Mouse (Mus musculus) spleen, postnatal 36 days (tissue): ENCODE data around the gene Jag2.

ENCODE experiments used
- DNase-seq, 2 experiments: peaks; one replicate each; pipeline ENCODE4 v3.0.0; 2022; ENCODE audit warnings: low spot score in 2 of 2, mixed read lengths in 1 of 2

Jag2 gene

DNA sequence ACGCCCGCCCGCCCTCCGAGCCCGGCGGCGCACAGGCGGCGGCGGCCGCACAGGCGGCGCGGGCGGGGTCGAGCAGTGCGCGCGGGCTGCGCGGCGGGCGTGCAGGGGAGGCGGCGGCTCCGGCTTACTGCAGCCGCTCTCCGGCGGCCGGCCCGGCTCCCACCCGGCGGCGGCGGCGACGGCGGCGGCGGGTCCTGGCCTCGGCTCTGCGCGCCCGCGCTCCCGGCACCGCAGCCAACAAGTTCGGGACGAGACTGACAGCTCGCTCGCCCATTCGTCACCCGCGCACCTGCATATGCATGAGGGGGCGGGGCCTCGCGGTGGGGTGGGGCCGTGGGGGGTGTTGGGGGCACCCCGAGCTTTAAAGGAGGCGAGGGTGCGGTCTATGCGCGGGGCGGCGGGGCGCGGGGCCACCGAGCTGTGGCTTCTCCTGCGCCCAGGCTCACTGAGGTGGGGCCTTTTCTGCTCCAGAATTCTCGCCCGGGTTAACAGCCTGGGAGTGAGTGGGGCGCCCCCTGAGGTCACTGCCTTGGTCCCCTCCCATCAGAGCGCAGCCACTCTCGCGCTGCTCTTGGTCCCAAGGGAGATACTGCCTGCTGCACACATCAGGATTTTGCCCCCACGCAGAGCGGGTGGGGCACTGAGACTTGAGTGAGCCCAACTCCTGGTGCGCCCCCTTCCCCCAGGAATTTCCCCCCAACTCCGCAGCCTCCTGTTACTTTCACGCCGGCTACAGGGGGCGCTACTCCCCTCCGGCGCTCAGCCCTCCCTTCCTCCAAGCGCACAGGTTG, at the start of gene Jag2:
TSS of gene Jag2 (minus strand) at position 215 of the 791 bp plus-strand sequence.
- DNase-seq: peak in 1 of 2 experiments; percentile 32

DNA sequence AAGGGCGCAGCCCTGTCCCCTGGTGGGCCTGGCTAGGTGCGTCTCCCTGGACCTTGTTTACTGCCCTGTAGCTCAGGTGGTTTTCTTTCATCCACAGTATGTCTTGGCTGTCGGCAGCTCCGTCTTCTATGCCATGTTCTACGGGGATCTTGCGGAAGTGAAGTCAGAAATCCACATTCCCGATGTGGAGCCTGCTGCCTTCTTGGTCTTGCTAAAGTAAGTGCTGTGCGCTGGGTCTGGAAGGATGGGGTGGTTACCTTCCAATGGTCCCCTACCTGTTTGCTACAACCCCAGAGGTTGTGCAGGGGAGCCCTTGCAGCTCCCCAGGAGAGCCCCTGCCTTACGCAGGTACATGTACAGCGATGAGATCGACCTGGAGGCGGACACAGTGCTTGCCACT, 47.6 kb upstream of the Jag2 start:
- no peak for DNase-seq

DNA sequence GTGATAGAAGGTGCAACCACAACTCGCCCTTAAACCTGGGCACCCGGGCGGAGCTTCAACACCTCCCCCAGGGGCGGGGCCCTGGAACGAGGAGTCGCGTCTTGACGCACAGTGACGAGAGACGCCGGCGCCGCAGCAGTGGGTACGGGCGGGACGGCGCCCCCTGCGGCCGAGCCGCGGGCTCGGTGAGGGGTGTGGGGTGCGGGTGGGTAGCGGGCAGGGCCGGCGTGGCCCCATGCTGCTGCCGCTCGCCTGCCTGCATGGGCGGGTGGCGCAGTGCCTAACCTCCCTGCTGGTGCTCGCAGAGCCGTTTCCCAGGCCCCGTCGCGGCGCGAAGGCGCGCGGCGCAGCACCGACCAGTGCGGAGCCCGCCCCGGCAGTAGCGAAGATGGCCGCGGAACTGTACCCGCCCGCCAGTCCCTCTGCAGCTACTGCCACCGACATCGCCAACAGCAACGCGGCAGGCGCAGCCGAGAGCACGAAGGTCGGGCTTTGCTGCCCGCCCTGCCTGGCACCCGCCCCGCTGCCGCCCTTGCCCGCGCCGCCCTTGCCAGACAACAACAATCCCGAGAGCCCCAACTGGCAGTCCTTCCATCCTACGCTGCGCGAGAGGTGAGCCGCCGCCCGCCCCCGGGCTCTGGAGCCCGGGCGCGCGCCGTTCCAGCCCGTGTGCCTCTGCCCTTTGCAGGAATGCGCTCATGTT, 46.9 kb upstream of the Jag2 start, which contains the start of gene Btbd6:
TSS of gene Btbd6 (plus strand) at position 112 of the 703 bp plus-strand sequence.
- DNase-seq: peak; percentile 90 to 92

DNA sequence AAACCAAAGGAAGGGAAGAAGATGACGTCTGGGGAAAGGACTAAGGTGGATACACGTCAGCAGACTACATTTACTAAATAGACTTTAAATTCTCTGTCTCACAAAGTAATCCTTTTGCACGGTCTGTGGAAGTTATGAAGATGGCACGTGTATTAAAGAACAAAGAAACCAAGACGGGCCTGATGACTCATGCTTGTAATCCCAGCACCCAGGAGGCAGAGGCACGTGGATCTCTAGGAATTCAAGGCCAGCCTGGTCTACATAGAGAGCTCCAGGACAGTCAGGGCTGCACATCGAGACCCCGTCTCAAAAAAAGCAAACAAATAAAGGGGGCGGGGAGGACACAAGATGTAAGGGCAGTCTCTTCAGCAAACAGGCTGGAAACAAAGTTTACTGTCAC, 45.2 kb upstream of the Jag2 start:
- no peak for DNase-seq

DNA sequence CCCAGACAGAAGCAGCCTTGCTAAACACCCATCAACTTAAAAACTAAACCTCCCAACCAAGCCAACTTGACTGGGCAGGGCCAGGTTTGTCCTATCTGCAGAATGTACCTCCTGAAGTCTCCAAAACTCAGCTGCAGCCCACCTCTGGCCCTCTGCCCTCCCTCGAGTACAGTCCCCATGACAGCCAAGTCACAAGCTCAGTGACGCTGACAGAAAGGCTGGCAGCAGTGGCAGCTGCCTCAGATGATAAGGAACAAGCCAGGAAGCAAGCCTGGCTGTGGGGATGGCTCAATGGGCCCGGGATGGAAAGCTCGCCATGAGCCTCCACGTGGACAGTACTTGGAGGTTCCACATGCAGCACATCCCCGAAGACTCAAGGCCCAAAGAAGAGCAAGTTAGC, 40.0 kb upstream of the Jag2 start:
- no peak for DNase-seq

DNA sequence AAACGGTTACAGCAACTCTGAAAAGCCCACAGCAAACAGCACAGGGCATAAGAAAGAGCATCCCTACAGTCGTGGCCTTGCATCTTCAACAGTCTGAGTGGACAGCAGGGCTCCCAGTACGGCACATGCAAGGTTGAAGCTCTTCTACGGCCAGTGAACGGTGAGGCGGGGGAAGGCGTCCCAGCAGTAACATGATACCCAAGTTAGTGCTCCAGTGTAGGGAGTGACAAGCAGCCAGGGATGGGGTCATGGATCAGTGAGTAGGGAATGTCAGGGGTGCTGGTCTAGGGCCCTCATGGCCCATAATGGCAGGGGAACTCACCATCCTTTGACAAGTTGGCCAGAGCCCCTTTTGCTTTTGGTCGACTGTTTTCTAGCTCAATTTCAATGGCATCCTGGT, 39.4 kb upstream of the Jag2 start:
- DNase-seq: no peak

DNA sequence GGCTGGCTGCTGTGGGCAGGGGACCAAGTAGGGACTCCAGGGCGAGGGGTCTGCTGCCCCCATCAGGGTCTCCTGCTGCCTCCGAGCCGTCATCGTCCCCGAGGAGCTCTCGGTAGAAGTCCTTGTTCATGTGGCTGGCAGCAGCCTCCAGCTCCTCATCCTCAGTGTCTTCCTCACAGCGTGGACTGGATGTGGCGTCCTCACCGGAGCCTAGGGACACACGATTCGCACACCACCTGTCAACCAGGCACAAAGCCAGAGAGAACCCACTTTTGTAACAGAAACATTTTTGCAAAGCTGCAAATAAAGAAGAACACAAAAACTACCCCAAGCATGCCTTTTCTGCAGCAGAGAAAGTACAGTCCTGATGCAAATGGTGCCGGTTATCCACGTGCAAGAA, 36.2 kb upstream of the Jag2 start:
- no peak for DNase-seq

DNA sequence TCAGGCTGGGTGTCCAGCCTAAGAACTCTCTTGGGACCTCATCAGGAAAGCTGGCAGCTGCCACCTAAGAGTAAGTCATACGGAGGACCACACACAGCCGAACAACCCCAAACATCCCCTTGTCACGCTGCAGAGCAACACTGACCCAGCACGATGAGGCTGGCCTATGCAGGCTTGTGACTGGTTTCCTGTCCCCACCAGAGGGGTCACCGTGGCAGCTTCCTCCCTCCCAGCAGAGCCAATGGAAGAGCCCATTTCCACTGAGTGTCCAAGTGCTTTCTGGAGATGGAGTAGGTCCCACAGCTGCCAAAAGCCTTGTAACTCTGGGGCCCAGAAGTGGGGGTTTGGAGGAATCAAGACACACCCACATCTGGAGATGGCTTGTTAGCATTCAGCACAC, 32.3 kb upstream of the Jag2 start:
- no peak for DNase-seq

DNA sequence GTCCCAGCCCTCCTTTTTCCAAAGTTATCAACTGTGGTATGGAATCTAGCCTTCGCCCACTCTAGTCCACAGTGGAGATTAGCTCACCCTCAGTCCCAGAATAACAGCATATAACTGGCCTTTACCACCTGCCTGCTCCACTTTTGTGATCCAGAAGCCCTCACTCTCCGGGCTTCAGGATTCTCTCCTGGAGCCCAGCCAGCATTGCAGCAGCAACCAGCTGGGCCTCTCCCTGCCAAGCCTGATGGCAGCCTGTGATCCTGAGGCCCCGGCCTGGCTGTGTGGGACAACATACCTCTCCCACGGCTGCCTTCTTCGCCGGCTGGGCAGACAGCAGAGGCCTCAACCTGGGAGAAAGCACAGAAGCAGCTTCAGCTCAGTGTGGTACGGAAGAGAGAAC, 31.9 kb upstream of the Jag2 start:
- DNase-seq: no peak

DNA sequence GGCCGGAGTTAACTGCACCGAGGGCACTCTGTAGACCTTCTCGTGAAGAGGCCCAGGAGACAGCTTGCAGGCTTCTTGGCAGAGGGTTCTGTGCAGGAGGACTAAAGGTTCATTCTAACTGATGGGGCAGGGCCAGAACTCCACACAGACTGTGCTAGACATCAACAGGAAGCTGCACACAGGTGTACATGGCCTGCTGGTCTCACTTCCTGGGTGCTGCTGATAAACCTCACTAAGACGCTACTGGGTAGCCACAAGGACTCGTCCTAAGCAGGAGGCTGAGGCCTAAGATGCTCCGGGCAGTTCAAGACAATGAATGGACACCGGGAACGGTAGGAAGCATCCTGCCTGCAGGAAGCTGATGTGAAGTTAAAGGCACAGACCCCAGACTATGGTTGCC, 29.8 kb upstream of the Jag2 start:
- peak; percentile 32 to 35 for DNase-seq

DNA sequence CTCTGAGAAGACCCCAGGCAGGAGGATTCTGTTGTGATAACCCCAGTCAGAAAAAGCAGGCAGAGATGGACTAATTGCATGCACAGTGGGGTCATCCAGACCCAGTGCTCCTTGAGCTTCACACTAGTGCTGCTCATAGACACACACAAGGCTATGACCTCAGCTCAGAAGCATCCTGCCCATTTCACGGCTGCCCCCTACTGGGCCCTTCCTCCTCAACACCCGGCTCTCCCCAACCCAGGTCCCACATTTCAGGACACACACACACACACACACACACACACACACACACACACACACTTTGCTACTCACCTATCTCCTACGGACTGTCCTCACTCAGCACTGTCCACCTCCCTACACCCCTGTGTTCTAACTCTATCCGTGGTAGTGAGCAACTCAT, 28.7 kb upstream of the Jag2 start:
- peak in 1 of 2 experiments; percentile 31 for DNase-seq

DNA sequence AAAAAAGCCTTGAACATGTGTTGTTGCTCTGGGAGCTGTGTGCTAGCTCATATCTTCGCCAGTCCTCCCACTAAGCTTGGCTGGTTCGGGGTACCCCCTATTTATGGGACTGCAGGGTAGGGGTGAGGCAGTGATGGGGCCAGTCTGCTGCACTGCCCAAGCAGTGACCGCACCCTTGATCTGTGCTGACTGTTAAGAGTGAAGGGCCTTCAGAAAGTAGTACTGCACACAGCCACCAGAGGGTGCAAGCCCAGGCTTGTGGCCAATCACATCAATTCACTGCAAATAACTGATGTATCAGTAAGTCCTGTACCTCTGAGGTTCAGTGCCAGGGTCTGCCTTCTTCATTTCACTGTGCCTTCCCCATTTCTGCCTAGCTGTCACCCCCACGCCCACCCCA, 26.2 kb upstream of the Jag2 start:
- peak; percentile 52 to 63 for DNase-seq

DNA sequence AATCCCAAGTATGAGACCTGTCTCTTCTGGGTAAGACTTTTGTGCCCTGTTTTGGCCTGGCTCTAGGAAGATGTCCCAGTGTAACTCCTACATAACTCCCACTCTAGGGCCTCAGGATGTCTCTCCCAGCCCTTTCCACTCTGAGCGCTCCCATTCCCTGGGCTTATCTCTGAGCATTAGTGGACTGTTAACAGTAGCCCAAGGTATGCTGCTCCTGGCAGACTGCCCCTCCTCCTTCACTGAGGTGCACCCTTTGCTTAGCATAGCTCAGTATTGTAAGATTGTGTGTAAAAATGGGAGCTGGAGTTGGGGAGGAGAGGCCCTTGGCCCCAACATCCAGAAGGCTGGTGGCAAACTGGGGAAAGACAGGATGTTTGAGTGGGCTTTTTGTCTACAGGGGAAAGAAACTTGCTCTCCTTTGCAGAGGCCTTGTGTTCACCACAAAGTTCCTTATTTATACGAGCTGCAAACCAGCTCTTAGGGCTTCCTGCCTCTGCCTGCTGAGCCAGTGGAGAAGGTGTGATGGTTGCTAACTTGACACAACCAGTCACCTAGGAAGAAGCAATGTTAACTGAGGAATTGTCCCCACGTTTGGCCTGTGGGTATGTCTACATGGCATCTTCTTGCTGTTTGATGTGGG, 23.5 kb upstream of the Jag2 start:
- DNase-seq: no peak

DNA sequence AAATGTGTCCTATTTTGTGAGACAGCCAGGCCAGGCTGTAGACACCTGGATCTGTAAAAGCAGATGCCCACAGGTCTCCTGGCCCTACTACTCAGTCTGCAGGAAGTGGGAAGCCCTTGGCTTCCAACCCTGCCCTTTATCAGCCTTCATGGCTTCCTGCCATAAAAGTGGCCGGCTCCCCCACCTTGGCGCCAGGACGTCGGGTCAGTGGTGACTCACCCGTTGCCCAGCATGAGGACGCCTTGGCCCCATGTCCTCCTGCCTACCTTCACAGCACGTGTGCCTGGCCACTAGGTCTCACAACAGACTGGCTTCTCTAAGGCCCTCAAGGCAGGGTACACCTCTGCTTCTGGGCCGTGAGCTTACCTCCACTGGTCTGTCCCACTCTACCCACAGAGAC, 22.9 kb upstream of the Jag2 start:
- no peak for DNase-seq

DNA sequence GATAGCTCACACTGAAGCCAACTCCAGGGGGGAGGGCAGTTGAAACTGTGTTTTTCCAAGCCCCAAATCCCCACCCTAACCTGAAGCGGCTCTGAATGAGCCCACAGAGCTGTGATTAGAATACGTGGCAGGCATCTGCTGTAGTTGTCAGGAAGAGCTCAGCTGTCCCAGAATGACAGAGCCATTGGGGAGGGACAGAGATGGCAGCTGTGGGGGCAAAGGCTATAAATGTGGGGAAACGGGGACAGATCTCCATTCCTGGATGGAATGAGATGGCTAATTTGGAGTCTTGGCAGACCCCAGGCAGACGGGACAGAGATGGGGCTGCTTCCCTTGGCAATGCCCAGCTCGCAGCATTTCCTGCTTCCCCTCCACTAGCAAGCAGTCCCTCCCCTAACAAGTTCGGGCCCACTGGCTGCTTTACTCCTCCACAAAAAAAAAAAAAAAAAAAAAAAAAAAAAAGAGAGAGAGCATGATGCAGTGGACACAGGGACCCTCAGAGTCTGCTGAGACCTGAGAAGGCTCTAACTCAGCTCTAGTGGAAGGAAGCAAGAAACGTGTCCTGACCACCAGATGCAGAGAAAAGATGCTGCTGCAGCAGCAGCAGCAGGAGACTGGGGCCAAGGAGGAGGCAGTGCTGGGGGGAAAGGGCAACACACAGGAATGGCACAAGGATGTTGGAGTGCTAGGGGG, 21.7 kb upstream of the Jag2 start:
- no peak for DNase-seq

DNA sequence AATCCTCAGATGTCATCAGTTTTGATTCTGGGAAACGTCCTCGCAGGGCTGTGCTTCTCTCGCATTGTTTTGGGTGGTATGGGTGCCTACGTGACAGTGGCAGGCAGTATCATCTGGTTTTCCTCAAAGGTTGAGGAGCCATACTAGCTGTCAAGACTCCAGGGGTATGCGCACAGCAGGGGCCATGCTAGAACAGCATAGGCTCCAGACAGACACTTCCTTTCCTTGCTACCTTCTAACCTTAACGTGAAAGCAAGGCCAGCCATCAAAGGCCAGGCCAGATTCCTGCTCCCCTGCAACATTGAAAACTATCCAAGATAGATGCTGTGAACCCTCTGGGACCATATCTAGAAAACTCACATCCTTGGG, 21.2 kb upstream of the Jag2 start:
- DNase-seq: no peak

DNA sequence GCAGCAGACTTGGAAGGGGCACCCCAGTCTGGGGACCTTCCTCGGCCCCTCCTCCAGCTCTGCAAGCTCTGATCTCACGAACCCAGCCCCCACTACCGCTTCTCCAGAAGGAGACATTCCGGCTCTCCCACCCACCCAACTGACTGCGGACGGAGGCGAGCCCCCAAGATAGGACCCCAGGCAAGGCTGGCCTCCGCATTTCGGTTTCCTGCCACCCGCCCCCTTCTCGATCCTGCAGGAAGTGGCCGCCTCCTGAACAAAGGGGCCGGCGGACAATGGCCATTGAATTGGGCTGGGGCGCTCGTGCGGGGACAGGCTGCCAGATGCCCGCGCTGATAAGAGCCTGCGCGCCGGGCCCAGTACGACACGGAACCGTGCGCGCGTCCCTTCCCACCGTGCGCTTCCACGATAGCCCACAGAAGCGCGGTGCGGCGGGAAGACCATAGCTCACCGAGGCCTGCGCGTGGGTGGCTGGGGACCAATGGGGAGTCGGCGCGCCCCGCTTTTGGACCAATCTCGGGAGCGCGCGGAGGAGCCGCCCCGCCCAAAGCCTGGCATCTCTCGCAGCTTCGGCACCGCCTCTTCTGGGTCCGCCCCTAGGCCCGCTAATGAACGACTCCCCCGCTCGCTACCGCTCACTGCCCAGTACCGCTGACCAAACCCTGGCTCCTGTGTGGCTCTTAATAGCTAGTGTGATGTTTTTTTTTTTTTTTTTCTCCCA, 20.6 kb upstream of the Jag2 start:
- DNase-seq: peak; percentile 72

DNA sequence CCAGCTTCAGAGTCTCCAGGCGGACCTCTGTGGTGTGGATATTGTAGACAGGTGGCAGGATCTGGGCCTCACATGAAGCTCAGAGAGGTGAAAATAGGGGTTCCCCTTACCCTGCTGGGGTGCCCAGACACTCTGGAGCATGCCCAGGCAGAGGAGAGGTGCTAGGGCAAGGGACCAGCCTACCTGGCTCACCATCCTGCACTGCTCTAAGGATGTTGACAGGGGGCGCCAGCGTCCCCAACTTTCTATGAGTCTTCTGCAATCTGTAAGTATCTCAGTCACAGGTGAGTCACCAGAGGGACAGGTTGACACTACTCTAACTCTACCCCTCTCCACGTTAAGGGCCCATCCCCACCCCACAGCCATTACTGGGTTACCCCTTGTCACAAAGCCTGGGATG, 17.7 kb upstream of the Jag2 start:
- DNase-seq: no peak

DNA sequence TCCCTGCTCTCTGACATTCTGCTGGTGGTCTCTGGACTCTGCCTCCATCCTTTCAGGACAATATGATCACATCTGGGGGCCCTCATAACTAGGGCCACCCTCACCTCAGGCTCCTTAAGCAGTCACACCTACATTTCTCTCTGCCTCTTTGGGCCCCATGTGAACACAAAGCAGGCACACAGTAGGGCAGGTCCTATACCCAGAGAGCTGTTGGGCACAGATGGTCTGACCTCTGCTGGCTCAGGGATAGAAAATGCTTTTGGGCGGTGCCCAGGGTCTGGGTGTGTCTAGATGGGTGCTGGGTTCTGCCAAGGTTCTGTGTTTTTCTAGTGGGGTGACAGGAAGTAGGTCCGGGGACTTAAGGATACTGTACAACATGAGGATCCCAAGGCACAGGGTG, 14.1 kb upstream of the Jag2 start:
- DNase-seq: no peak

DNA sequence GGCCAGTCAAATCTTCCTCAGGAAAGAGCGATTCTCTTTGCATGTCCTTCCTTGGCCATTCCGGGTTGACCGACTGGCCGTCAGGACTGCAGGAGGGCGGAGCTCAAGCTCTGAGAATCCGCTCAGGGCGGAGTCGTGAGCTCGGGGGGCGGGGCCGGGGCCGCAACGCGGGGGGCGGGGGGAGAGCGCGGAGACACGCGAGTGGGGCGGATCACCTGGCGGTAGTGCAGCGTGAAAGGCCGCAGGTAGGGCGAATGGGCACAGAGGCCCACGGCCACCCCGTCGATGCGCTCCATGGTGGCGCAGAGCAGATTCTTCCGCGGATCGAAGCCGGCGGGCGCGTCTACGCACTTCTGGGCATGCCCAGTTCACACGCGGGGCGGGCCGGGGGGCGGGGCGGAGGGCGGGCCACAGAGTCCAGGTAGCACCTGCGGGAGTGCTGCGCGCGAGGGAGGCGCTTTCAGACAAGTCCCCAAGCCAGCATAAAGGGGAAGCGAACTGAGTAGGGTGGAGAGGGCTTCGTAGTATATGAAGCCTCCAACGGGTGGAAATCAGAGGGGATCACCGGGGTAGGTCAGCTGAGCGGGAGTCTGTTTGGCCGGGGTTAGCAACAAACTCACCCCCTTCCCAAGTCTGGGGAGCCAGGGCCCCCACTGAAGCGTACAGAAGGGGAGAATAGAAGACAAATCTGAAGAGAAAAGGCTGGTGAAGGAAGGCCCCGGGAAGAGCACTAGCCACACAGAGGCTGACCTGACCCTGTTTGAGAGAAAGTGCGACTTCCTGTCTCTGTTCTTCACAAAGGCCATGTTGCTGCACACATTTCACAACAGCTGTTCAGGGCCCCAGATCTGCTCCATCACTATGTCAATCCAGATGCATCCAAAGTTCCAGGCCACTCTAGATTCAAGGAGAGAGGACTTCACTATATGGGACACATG, 12.5 kb upstream of the Jag2 start, which contains the start of gene Nudt14:
TSS of gene Nudt14 (minus strand) at position 349 of the 938 bp plus-strand sequence.
- peak; percentile 79 to 81 for DNase-seq
